In the genomic region with DNA sequence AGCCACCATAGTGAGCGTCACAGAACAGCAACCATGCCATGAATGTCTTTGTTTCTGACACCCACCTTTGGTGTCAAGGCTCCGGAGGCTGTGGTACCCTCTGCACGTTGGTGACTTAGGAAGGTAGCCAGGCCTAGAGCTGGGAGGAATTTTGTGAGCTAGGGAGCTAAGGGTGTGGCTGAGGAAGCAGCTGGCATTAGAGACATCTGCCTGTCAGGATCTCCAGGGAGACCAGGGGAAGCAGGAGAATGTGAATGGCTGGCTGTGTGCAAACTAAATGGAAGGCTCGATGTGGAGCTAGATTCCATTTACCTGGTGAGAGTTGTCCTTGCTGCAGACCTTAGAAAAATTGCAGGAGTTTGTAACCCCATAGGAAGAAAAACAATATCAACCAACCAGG, we compare ENCODE assay signal across 22 mouse cellular contexts. TPM values are rescaled to one million over a fixed set of nuclear protein-coding genes. Genes with fewer than 3 reads are reported as not detected.
DNase-seq lines count a peak whose midpoint lies in the region; ATAC-seq and TF ChIP-seq lines count a peak whose summit lies in the region.
"Had no signal": no experiment of that assay in that cellular context is flagged by ENCODE, and none has a peak within 500 bp of the region (broad histone marks: within the 10 kb centered on the region; RNA-seq: fewer than 3 reads in every experiment).

No protein-coding gene starts in this region.

- no peaks in the 10 kb centered on the region for H3K9me3 ChIP-seq in liver, embryonic 12.5 days (replicated peaks)
- no peaks in the 10 kb centered on the region for H3K9me3 ChIP-seq in liver, embryonic 14.5 days (ENCODE audit: control insufficient read depth, low read length)
- H3K9me3 ChIP-seq in liver, embryonic 15.5 days (replicated peaks): no peaks in the 10 kb centered on the region
- H3K9me3 ChIP-seq in forebrain, embryonic 10.5 days: no peaks in the 10 kb centered on the region
- H3K9me3 ChIP-seq: embryonic facial prominence, embryonic 10.5 days; embryonic facial prominence, embryonic 12.5 days; forebrain, embryonic 12.5 days had no signal

- H3ac ChIP-seq in myocyte (ENCODE audit: control insufficient read depth, insufficient read length): no peak overlapping the region

- no peaks in the 10 kb centered on the region for H3K27me3 ChIP-seq in liver, embryonic 12.5 days (replicated peaks)
- no peaks in the 10 kb centered on the region for H3K27me3 ChIP-seq in liver, embryonic 14.5 days (ENCODE audit: control insufficient read depth, insufficient read depth, low read length)
- H3K27me3 ChIP-seq in liver, embryonic 15.5 days: no peaks in the 10 kb centered on the region
- H3K27me3 ChIP-seq in myocyte (ENCODE audit: control insufficient read depth, insufficient read depth, insufficient read length): no peaks in the 10 kb centered on the region
- no peaks in the 10 kb centered on the region for H3K27me3 ChIP-seq in forebrain, embryonic 10.5 days (ENCODE audit: poor library complexity, severe bottlenecking)
- H3K27me3 ChIP-seq: embryonic facial prominence, embryonic 12.5 days; forebrain, embryonic 12.5 days had no signal

- no peak for TF ChIP-seq POLR2A in myocyte (IDR thresholded peaks at IDR 0.05; ENCODE audit: insufficient read length, low read depth)

- peak overlapping the region; percentile 99 for H3K27ac ChIP-seq in liver, embryonic 12.5 days
- peak overlapping the region; percentile 97; the same call in 1 of the 2 replicates for H3K27ac ChIP-seq in liver, embryonic 14.5 days
- peak overlapping the region; percentile 97; the same call in 1 of the 2 replicates for H3K27ac ChIP-seq in liver, embryonic 15.5 days (replicated peaks)
- no peak overlapping the region for H3K27ac ChIP-seq in forebrain, embryonic 10.5 days
- H3K27ac ChIP-seq: embryonic facial prominence, embryonic 10.5 days; embryonic facial prominence, embryonic 12.5 days; forebrain, embryonic 12.5 days had no signal

- peaks cover 54% of the 10 kb centered on the region for H3K4me1 ChIP-seq in liver, embryonic 12.5 days
- H3K4me1 ChIP-seq in liver, embryonic 14.5 days (replicated peaks; ENCODE audit: control insufficient read depth in 2 of 2, insufficient read depth in 2 of 2, low read length in 1 of 2): peaks cover 35 to 44% of the 10 kb centered on the region in 2 experiments
- peaks cover 50% of the 10 kb centered on the region for H3K4me1 ChIP-seq in liver, embryonic 15.5 days (replicated peaks)
- no peaks in the 10 kb centered on the region for H3K4me1 ChIP-seq in forebrain, embryonic 10.5 days
- H3K4me1 ChIP-seq: embryonic facial prominence, embryonic 10.5 days; embryonic facial prominence, embryonic 12.5 days; forebrain, embryonic 12.5 days had no signal

- no peak overlapping the region for H3K4me2 ChIP-seq in liver, embryonic 12.5 days
- H3K4me2 ChIP-seq in liver, embryonic 14.5 days (ENCODE audit: low read depth): no peak overlapping the region
- no peak overlapping the region for H3K4me2 ChIP-seq in liver, embryonic 15.5 days
- H3K4me2 ChIP-seq in myocyte (ENCODE audit: low read depth): peak overlapping the region; percentile 18
- H3K4me2 ChIP-seq: embryonic facial prominence, embryonic 12.5 days; forebrain, embryonic 12.5 days had no signal

- no peak for TF ChIP-seq EP300 in liver, embryonic 14.5 days (IDR thresholded peaks at IDR 0.05; ENCODE audit: low read depth)

- no peaks in the 10 kb centered on the region for H3K79me2 ChIP-seq in myocyte (ENCODE audit: control insufficient read depth, insufficient read depth)

- H3K9ac ChIP-seq in liver, embryonic 12.5 days: no peak overlapping the region
- no peak overlapping the region for H3K9ac ChIP-seq in liver, embryonic 14.5 days (replicated peaks)
- H3K9ac ChIP-seq in liver, embryonic 15.5 days: no peak overlapping the region
- H3K9ac ChIP-seq: embryonic facial prominence, embryonic 12.5 days; forebrain, embryonic 12.5 days had no signal

- WGBS in liver, embryonic 12.5 days (ENCODE audit: insufficient replicate concordance): 80% methylated on average over 4 of the region's 4 CpGs
- 75% methylated on average over 4 of the region's 4 CpGs for WGBS in liver, embryonic 14.5 days (ENCODE audit: insufficient replicate concordance)
- 68% methylated on average over 4 of the region's 4 CpGs for WGBS in liver, embryonic 15.5 days (ENCODE audit: insufficient replicate concordance)
- WGBS in forebrain, embryonic 10.5 days: 94% methylated on average over 4 of the region's 4 CpGs

- H3K36me3 ChIP-seq in liver, embryonic 12.5 days: peaks cover 98% of the 10 kb centered on the region
- peaks cover 26% of the 10 kb centered on the region for H3K36me3 ChIP-seq in liver, embryonic 14.5 days (replicated peaks; ENCODE audit: control insufficient read depth, insufficient read depth, low read depth)
- peaks cover 90% of the 10 kb centered on the region for H3K36me3 ChIP-seq in liver, embryonic 15.5 days (replicated peaks)
- H3K36me3 ChIP-seq in myocyte (ENCODE audit: control insufficient read depth, insufficient read depth): peaks cover 27% of the 10 kb centered on the region
- peaks cover 100% of the 10 kb centered on the region for H3K36me3 ChIP-seq in forebrain, embryonic 10.5 days (replicated peaks)

- no peak for TF ChIP-seq CTCF in liver, embryonic 14.5 days (IDR thresholded peaks at IDR 0.05; ENCODE audit: low read depth)

- no peak overlapping the region for H3K4me3 ChIP-seq in liver, embryonic 12.5 days
- H3K4me3 ChIP-seq in liver, embryonic 14.5 days (ENCODE audit: insufficient read depth in 1 of 2, low read depth in 2 of 2, low read length in 2 of 2): no peak overlapping the region
- H3K4me3 ChIP-seq in liver, embryonic 15.5 days (replicated peaks): no peak overlapping the region
- H3K4me3 ChIP-seq in myocyte: no peak overlapping the region
- H3K4me3 ChIP-seq in forebrain, embryonic 10.5 days: no peak overlapping the region
- H3K4me3 ChIP-seq: embryonic facial prominence, embryonic 10.5 days; embryonic facial prominence, embryonic 12.5 days; forebrain, embryonic 12.5 days had no signal

- no peak for DNase-seq in liver
- no peak for DNase-seq in liver, embryonic 14.5 days (ENCODE audit: low read depth in 3 of 3, low spot score in 3 of 3)
- DNase-seq in forebrain, embryonic 10.5 days (ENCODE audit: extremely low spot score, low spot score): no peak
- DNase-seq in kidney, postnatal 10 days: no peak
- DNase-seq: adrenal gland, adult 2 months; adrenal gland, postnatal 10 days; adrenal gland, postnatal 36 days; cerebellum, adult 11-12 months; cerebellum, adult 2 months; cerebellum, adult 9-10 months; cerebellum, postnatal 10 days; cerebellum, postnatal 25 days had no signal

- no peak for ATAC-seq in liver, embryonic 12.5 days
- no peak for ATAC-seq in liver, embryonic 14.5 days (ENCODE audit: insufficient read depth)
- no peak for ATAC-seq in liver, embryonic 15.5 days (ENCODE audit: insufficient read depth)
- ATAC-seq: forebrain, embryonic 14.5 days; forebrain, embryonic 16.5 days had no signal

TF ChIP-seq in myocyte, 11 proteins besides CTCF, POLR2A, EP300 and RAD21:
- TF ChIP-seq MYOG (IDR thresholded peaks at IDR 0.05; ENCODE audit: control insufficient read depth in 1 of 3, insufficient read depth in 1 of 3, insufficient read length in 2 of 3, low read depth in 2 of 3) (peak in 1 of 3 experiments; percentile 66), USF1 (IDR thresholded peaks at IDR 0.05; ENCODE audit: low read depth) (no peak), POLR2AphosphoS2 (IDR thresholded peaks at IDR 0.05; ENCODE audit: insufficient read length, low read depth) (no peak), CEBPB (IDR thresholded peaks at IDR 0.05; ENCODE audit: insufficient read depth, poor library complexity, severe bottlenecking) (no peak), TCF3 (IDR thresholded peaks at IDR 0.05; ENCODE audit: insufficient read length, low read depth) (no peak), E2F4 (IDR thresholded peaks at IDR 0.05; ENCODE audit: insufficient read depth) (no peak), TCF12 (IDR thresholded peaks at IDR 0.05; ENCODE audit: insufficient read depth, poor library complexity, severe bottlenecking) (no peak), MYOD1 (IDR thresholded peaks at IDR 0.05; ENCODE audit: control insufficient read depth in 1 of 3, insufficient read length in 2 of 3, low read depth in 2 of 3) (peak in 2 of 3 experiments; percentile 62 to 88), SRF (IDR thresholded peaks at IDR 0.05; ENCODE audit: control insufficient read depth, insufficient read length, low read depth) (no peak), REST (IDR thresholded peaks at IDR 0.05; ENCODE audit: insufficient read depth, insufficient read length) (no peak)

RNA-seq across cellular contexts. Expression of a gene that starts 23.8 kb away (rescaled TPM):
- polyA plus RNA-seq in liver, embryonic 12.5 days (2016; fragmentation: Nextera tagmentation; extraction: Ambion mirVana): 5.8 and 5.9 TPM in 2 replicates
- 52.8 and 53.2 TPM in 2 replicates for polyA plus RNA-seq in liver, embryonic 14.5 days (2012; rRNA removed)
- 20.5 and 25.3 TPM in 2 replicates for polyA plus RNA-seq in liver, embryonic 14.5 days (2014; fragmentation: Nextera tagmentation; extraction: Ambion mirVana)
- polyA plus RNA-seq in liver, embryonic 15.5 days (2015; fragmentation: Nextera tagmentation; extraction: Ambion mirVana): 7.8 and 10.4 TPM in 2 replicates
- polyA plus RNA-seq in myocyte (2012; fragmentation: generic; extraction: Trizol): 116 TPM
- 10.5 and 11.7 TPM in 2 replicates for polyA plus RNA-seq in forebrain, embryonic 10.5 days (2016; fragmentation: Nextera tagmentation; extraction: Ambion mirVana)

RNA-seq across cellular contexts. Expression of a gene that starts 32.4 kb away (rescaled TPM):
- 0.17 and 0.26 TPM in 2 replicates for polyA plus RNA-seq in liver, embryonic 12.5 days (2016; fragmentation: Nextera tagmentation; extraction: Ambion mirVana)
- 0.10 TPM in 1 of 2 replicates, not detected in the other for polyA plus RNA-seq in liver, embryonic 14.5 days (2012; rRNA removed)
- polyA plus RNA-seq in liver, embryonic 14.5 days (2014; fragmentation: Nextera tagmentation; extraction: Ambion mirVana): not detected in 2 replicates
- polyA plus RNA-seq in liver, embryonic 15.5 days (2015; fragmentation: Nextera tagmentation; extraction: Ambion mirVana): not detected in 2 replicates
- polyA plus RNA-seq in myocyte (2012; fragmentation: generic; extraction: Trizol): not detected
- polyA plus RNA-seq in forebrain, embryonic 10.5 days (2016; fragmentation: Nextera tagmentation; extraction: Ambion mirVana): 0.36 TPM in 1 of 2 replicates, not detected in the other
- polyA plus RNA-seq: adrenal gland, adult 2 months; C2C12; embryonic facial prominence, embryonic 14.5 days; forebrain, embryonic 14.5 days; forebrain, embryonic 16.5 days had no signal

RNA-seq across cellular contexts. Expression of a gene that starts 37.6 kb away (rescaled TPM):
- 0.05 and 0.07 TPM in 2 replicates for polyA plus RNA-seq in liver, embryonic 12.5 days (2016; fragmentation: Nextera tagmentation; extraction: Ambion mirVana)
- polyA plus RNA-seq in liver, embryonic 14.5 days (2012; rRNA removed): 0.02 and 0.13 TPM in 2 replicates
- polyA plus RNA-seq in liver, embryonic 14.5 days (2014; fragmentation: Nextera tagmentation; extraction: Ambion mirVana): 0.06 TPM in 1 of 2 replicates, not detected in the other
- polyA plus RNA-seq in liver, embryonic 15.5 days (2015; fragmentation: Nextera tagmentation; extraction: Ambion mirVana): 0.07 and 0.16 TPM in 2 replicates
- polyA plus RNA-seq in myocyte (2012; fragmentation: generic; extraction: Trizol): 0.04 TPM
- polyA plus RNA-seq in forebrain, embryonic 10.5 days (2016; fragmentation: Nextera tagmentation; extraction: Ambion mirVana): not detected in 2 replicates
- polyA plus RNA-seq: adrenal gland, adult 2 months; C2C12; embryonic facial prominence, embryonic 10.5 days had no signal
